Mouse (Mus musculus): Measurements from ENCODE around the gene Dad1. TPM values are rescaled to one million over a fixed set of nuclear protein-coding genes. Genes with fewer than 3 reads are reported as not detected.

The Dad1 gene
- total RNA-seq, 2 experiments from 2014 or later: 123 to 132 TPM

Other genes with a start within 250 kb of the Dad1 start
- gene Abhd4, start 84 bp upstream of the Dad1 start, total RNA-seq (2021): 10 to 100 TPM; 54.8 to 60.0 TPM
- not detected for gene Olfr49, start 30.8 kb upstream of the Dad1 start, total RNA-seq (2021)
- 10 to 100 TPM; 51.9 to 53.9 TPM for gene Oxa1l, start 106.7 kb upstream of the Dad1 start, total RNA-seq (2021)
- 1 to 10 TPM; 1.5 to 2.2 TPM for gene Slc7a7, start 163.7 kb upstream of the Dad1 start, total RNA-seq (2021)
- 100 to 1,000 TPM in 1 of 2 experiments, 10 to 100 TPM in 1; 94.8 to 109 TPM for gene Mrpl52, start 172.8 kb upstream of the Dad1 start, total RNA-seq (2021)
- gene Mmp14, start 177.5 kb upstream of the Dad1 start, total RNA-seq (2021): 10 to 100 TPM; 15.0 to 15.2 TPM
- gene Lrp10, start 210.0 kb upstream of the Dad1 start, total RNA-seq (2021): 10 to 100 TPM; 33.8 to 34.6 TPM
- 10 to 100 TPM; 21.0 to 23.1 TPM for gene Rem2, start 222.0 kb upstream of the Dad1 start, total RNA-seq (2021)

All from layer of hippocampus, adult 18-20 months (tissue).